Mouse (Mus musculus): ENCODE measurements around the gene Mospd2. TPM values are rescaled to one million over a fixed set of nuclear protein-coding genes. Genes with fewer than 3 reads are reported as not detected.

Gene Mospd2
- polyA plus RNA-seq, 1 experiment: not detected

GRCm38 (mm10) chrX:164941540-164941939 lies 38.6 kb downstream of the Mospd2 start:
- H3K27ac ChIP-seq (ENCODE audit: insufficient read depth, low read depth, low read length): no peak overlapping the region
- H3K4me3 ChIP-seq (ENCODE audit: insufficient read depth, low read depth, low read length): no peak overlapping the region
- no peaks in the 10 kb centered on the region for H3K4me1 ChIP-seq (ENCODE audit: control insufficient read depth, insufficient read depth, low read length)
- 94% methylated on average over 5 of the region's 5 CpGs for WGBS
- TF ChIP-seq POLR2A (IDR thresholded peaks at IDR 0.05; ENCODE audit: insufficient read depth, low read depth, low read length) (no peak), CTCF (IDR thresholded peaks at IDR 0.05; ENCODE audit: insufficient read depth, low read depth, low read length) (no peak)

- H3K4me1 ChIP-seq (ENCODE audit: control insufficient read depth, insufficient read depth, low read length): no peaks in the 10 kb centered on the region
- H3K4me3 ChIP-seq (ENCODE audit: insufficient read depth, low read depth, low read length): no peak overlapping the region
- TF ChIP-seq POLR2A (IDR thresholded peaks at IDR 0.05; ENCODE audit: insufficient read depth, low read depth, low read length) (no peak), CTCF (IDR thresholded peaks at IDR 0.05; ENCODE audit: insufficient read depth, low read depth, low read length) (no peak)
- H3K27ac ChIP-seq (ENCODE audit: insufficient read depth, low read depth, low read length): no peak overlapping the region
- WGBS: 75% methylated on average over 3 of the region's 3 CpGs
Observed at GRCm38 (mm10) chrX:164912993-164913392, 67.2 kb downstream of the Mospd2 start.

GRCm38 (mm10) chrX:164912186-164912585 lies 68.0 kb downstream of the Mospd2 start:
- WGBS: 77% methylated on average over 4 of the region's 4 CpGs
- H3K4me3 ChIP-seq (ENCODE audit: insufficient read depth, low read depth, low read length): no peak overlapping the region
- no peak for TF ChIP-seq CTCF (IDR thresholded peaks at IDR 0.05; ENCODE audit: insufficient read depth, low read depth, low read length)
- TF ChIP-seq POLR2A (IDR thresholded peaks at IDR 0.05; ENCODE audit: insufficient read depth, low read depth, low read length): no peak

GRCm38 (mm10) chrX:164901847-164902246 lies 78.3 kb downstream of the Mospd2 start:
- no peak overlapping the region for H3K27ac ChIP-seq (ENCODE audit: insufficient read depth, low read depth, low read length)
- WGBS: 70% methylated on average over 2 of the region's 2 CpGs
- TF ChIP-seq POLR2A (IDR thresholded peaks at IDR 0.05; ENCODE audit: insufficient read depth, low read depth, low read length) (no peak), CTCF (IDR thresholded peaks at IDR 0.05; ENCODE audit: insufficient read depth, low read depth, low read length) (no peak)
- H3K4me1 ChIP-seq (ENCODE audit: control insufficient read depth, insufficient read depth, low read length): no peaks in the 10 kb centered on the region
- no peak overlapping the region for H3K4me3 ChIP-seq (ENCODE audit: insufficient read depth, low read depth, low read length)

More at GRCm38 (mm10) chrX:164912186-164912585, 68.0 kb downstream of the Mospd2 start:
- Histone ChIP-seq H3K27ac (ENCODE audit: insufficient read depth, low read depth, low read length) (no peak overlapping the region), H3K4me1 (ENCODE audit: control insufficient read depth, insufficient read depth, low read length) (no peaks in the 10 kb centered on the region)

- 77% methylated on average over 2 of the region's 2 CpGs for WGBS
- Histone ChIP-seq H3K27ac (ENCODE audit: insufficient read depth, low read depth, low read length) (no peak overlapping the region), H3K4me1 (ENCODE audit: control insufficient read depth, insufficient read depth, low read length) (no peaks in the 10 kb centered on the region), H3K4me3 (ENCODE audit: insufficient read depth, low read depth, low read length) (no peak overlapping the region)
- TF ChIP-seq CTCF (IDR thresholded peaks at IDR 0.05; ENCODE audit: insufficient read depth, low read depth, low read length) (no peak), POLR2A (IDR thresholded peaks at IDR 0.05; ENCODE audit: insufficient read depth, low read depth, low read length) (no peak)
Observed at GRCm38 (mm10) chrX:164899805-164900204, 80.4 kb downstream of the Mospd2 start.

GRCm38 (mm10) chrX:164886260-164886659 lies 93.9 kb downstream of the Mospd2 start:
- WGBS: 96% methylated on average over 1 of the region's 1 CpGs
- TF ChIP-seq CTCF (IDR thresholded peaks at IDR 0.05; ENCODE audit: insufficient read depth, low read depth, low read length) (no peak), POLR2A (IDR thresholded peaks at IDR 0.05; ENCODE audit: insufficient read depth, low read depth, low read length) (no peak)
- Histone ChIP-seq H3K4me1 (ENCODE audit: control insufficient read depth, insufficient read depth, low read length) (no peaks in the 10 kb centered on the region), H3K27ac (ENCODE audit: insufficient read depth, low read depth, low read length) (no peak overlapping the region), H3K4me3 (ENCODE audit: insufficient read depth, low read depth, low read length) (no peak overlapping the region)

Other genes with a start within 250 kb of the Mospd2 start
- not detected in 2 replicates for gene Fancb, start 217 bp upstream of the Mospd2 start, polyA plus RNA-seq (2012; ENCODE audit: insufficient read depth, insufficient read length, low replicate concordance, missing spikeins)
- not detected in 2 replicates for gene Gm17604, start 24.5 kb upstream of the Mospd2 start, polyA plus RNA-seq (2012; ENCODE audit: insufficient read depth, insufficient read length, low replicate concordance, missing spikeins)

Measured in olfactory bulb, adult 2 months (tissue).